ENCODE assay signal across 7 mouse cellular contexts in the genomic region with DNA sequence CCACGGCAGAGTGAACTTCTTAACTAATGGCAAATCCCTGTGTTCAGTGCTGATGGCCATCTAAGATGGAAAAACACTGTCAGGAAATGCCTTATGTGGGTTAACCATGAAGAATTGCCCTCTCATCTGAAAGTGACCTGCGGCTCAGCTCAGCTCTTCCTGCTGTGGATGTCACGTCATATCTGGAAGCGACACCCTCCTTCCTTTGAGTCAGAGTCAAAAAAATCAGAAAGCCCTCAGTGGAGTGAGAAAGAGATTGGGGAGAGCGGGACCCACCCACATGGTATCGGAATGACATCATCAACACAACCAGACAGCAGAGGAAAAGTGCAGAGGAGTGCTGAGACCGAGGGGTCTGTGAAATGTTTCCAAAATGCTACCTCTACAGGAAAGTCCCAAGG. TPM values are rescaled to one million over a fixed set of nuclear protein-coding genes. Genes with fewer than 3 reads are reported as not detected.
A peak's percentile ranks its signal among the peaks of the same experiment; 100 is the strongest.
DNase-seq lines count a peak whose midpoint lies in the region; ATAC-seq lines count a peak whose summit lies in the region.

No protein-coding gene starts in this region.

- no peaks in the 10 kb centered on the region for H3K36me3 ChIP-seq in embryonic facial prominence, embryonic 14.5 days (ENCODE audit: control insufficient read depth, insufficient read depth, low read length)
- no peaks in the 10 kb centered on the region for H3K36me3 ChIP-seq in limb, embryonic 15.5 days

- no peak overlapping the region for H3K4me3 ChIP-seq in embryonic facial prominence, embryonic 14.5 days (ENCODE audit: low read depth, low read length)
- no peak overlapping the region for H3K4me3 ChIP-seq in limb, embryonic 15.5 days

- WGBS in embryonic facial prominence, embryonic 14.5 days = 34% methylated on average over 7 of the region's 7 CpGs
- 43% methylated on average over 7 of the region's 7 CpGs for WGBS in limb, embryonic 15.5 days

- peak; percentile 41 to 55 for DNase-seq in left cerebral cortex, adult 18-20 months (ENCODE audit: low spot score in 2 of 2)
- no peak for DNase-seq in left cerebral cortex, postnatal 4 days
- DNase-seq in embryonic facial prominence, embryonic 14.5 days (ENCODE audit: low spot score) = peak; percentile 38
- peak; percentile 33 for DNase-seq in heart, postnatal 4 days
- no peak for DNase-seq in urinary bladder, postnatal 14 days (ENCODE audit: low spot score)

- H3K27ac ChIP-seq in embryonic facial prominence, embryonic 14.5 days (replicated peaks; ENCODE audit: low read depth, low read length) = 0 out of 2 replicates have a peak overlapping the region, but pooled peaks have one; percentile 53
- peak overlapping the region; percentile 38; the same call in 1 of the 2 replicates for H3K27ac ChIP-seq in limb, embryonic 15.5 days

- intact Hi-C loops in left cerebral cortex, postnatal 4 days (cut with DNase I) = loop anchor here (5.0 kb wide), 1 partner anchor 106 kb away; the partner anchor contains the start of gene Hnrnpll

- peaks cover 17% of the 10 kb centered on the region for H3K4me1 ChIP-seq in embryonic facial prominence, embryonic 14.5 days (ENCODE audit: control insufficient read depth, insufficient read depth, low read length)
- peaks cover 25% of the 10 kb centered on the region for H3K4me1 ChIP-seq in limb, embryonic 15.5 days

- ATAC-seq in embryonic facial prominence, embryonic 14.5 days (ENCODE audit: low read depth) = peak; percentile 75
- ATAC-seq in limb, embryonic 15.5 days (ENCODE audit: insufficient number of reproducible peaks, low FRiP score, low TSS enrichment, low read depth) = no peak
- ATAC-seq in megakaryocyte, adult 5-6 weeks (ENCODE audit: poor library complexity, severe bottlenecking) = no peak

- no peaks in the 10 kb centered on the region for H3K9me3 ChIP-seq in embryonic facial prominence, embryonic 14.5 days (ENCODE audit: control insufficient read depth, low read length)
- H3K9me3 ChIP-seq in limb, embryonic 15.5 days = no peaks in the 10 kb centered on the region

- H3K4me2 ChIP-seq in embryonic facial prominence, embryonic 14.5 days (ENCODE audit: low read depth, low read length) = peak overlapping the region; percentile 48
- peak overlapping the region; percentile 45 for H3K4me2 ChIP-seq in limb, embryonic 15.5 days

- H3K9ac ChIP-seq in embryonic facial prominence, embryonic 14.5 days (ENCODE audit: low read depth, low read length) = no peak overlapping the region; the same call in 1 of the 2 replicates
- no peak overlapping the region for H3K9ac ChIP-seq in limb, embryonic 15.5 days

- no peaks in the 10 kb centered on the region for H3K27me3 ChIP-seq in embryonic facial prominence, embryonic 14.5 days (replicated peaks; ENCODE audit: control insufficient read depth, insufficient read depth, low read length)
- H3K27me3 ChIP-seq in limb, embryonic 15.5 days = no peaks in the 10 kb centered on the region

RNA-seq across cellular contexts. Expression of gene Srsf7, which starts 39.3 kb away (rescaled TPM):
- total RNA-seq in left cerebral cortex, adult 18-20 months (2021) = 100 to 1,000 TPM; 120 to 125 TPM
- total RNA-seq in left cerebral cortex, postnatal 4 days (2021) = 100 to 1,000 TPM; 179 to 182 TPM
- polyA plus RNA-seq in embryonic facial prominence, embryonic 14.5 days (2014; fragmentation: Nextera tagmentation; extraction: Ambion mirVana) = 485 and 532 TPM in 2 replicates
- total RNA-seq in heart, postnatal 4 days (2021) = 100 to 1,000 TPM; 104 to 109 TPM
- polyA plus RNA-seq in limb, embryonic 15.5 days (2015; fragmentation: Nextera tagmentation; extraction: Ambion mirVana) = 496 and 517 TPM in 2 replicates
- total RNA-seq in megakaryocyte, adult 5-6 weeks (2015) = 288 and 324 TPM in 2 replicates
- 271 and 290 TPM in 2 replicates for total RNA-seq in megakaryocyte, adult 5-6 weeks (2017)

RNA-seq across cellular contexts. Expression of gene Ttc39d, which starts 39.4 kb away (rescaled TPM):
- total RNA-seq in left cerebral cortex, adult 18-20 months (2021) = under 1 TPM in 1 of 2 experiments, not detected in 1; 0.14 TPM
- total RNA-seq in left cerebral cortex, postnatal 4 days (2021) = under 1 TPM in 1 of 2 experiments, not detected in 1; 0.28 TPM
- 0.18 and 0.19 TPM in 2 replicates for polyA plus RNA-seq in embryonic facial prominence, embryonic 14.5 days (2014; fragmentation: Nextera tagmentation; extraction: Ambion mirVana)
- total RNA-seq in heart, postnatal 4 days (2021) = not detected
- 0.05 TPM in 1 of 2 replicates, not detected in the other for polyA plus RNA-seq in limb, embryonic 15.5 days (2015; fragmentation: Nextera tagmentation; extraction: Ambion mirVana)
- total RNA-seq in megakaryocyte, adult 5-6 weeks (2015) = not detected in 2 replicates
- 0.15 TPM in 1 of 2 replicates, not detected in the other for total RNA-seq in megakaryocyte, adult 5-6 weeks (2017)

RNA-seq across cellular contexts. Expression of gene Galm, which starts 40.6 kb away (rescaled TPM):
- 1 to 10 TPM; 2.3 to 2.8 TPM for total RNA-seq in left cerebral cortex, adult 18-20 months (2021)
- 1 to 10 TPM; 1.2 to 1.5 TPM for total RNA-seq in left cerebral cortex, postnatal 4 days (2021)
- 25.8 and 27.3 TPM in 2 replicates for polyA plus RNA-seq in embryonic facial prominence, embryonic 14.5 days (2014; fragmentation: Nextera tagmentation; extraction: Ambion mirVana)
- total RNA-seq in heart, postnatal 4 days (2021) = 1 to 10 TPM; 6.9 to 9.1 TPM
- 12.9 and 14.1 TPM in 2 replicates for polyA plus RNA-seq in limb, embryonic 15.5 days (2015; fragmentation: Nextera tagmentation; extraction: Ambion mirVana)
- total RNA-seq in megakaryocyte, adult 5-6 weeks (2015) = 6.3 and 8.2 TPM in 2 replicates
- 3.0 and 5.1 TPM in 2 replicates for total RNA-seq in megakaryocyte, adult 5-6 weeks (2017)

RNA-seq across cellular contexts. Expression of gene Gemin6, which starts 56.4 kb away (rescaled TPM):
- total RNA-seq in left cerebral cortex, adult 18-20 months (2021) = 1 to 10 TPM; 3.9 to 5.9 TPM
- total RNA-seq in left cerebral cortex, postnatal 4 days (2021) = 1 to 10 TPM; 6.8 to 8.4 TPM
- 33.1 and 34.5 TPM in 2 replicates for polyA plus RNA-seq in embryonic facial prominence, embryonic 14.5 days (2014; fragmentation: Nextera tagmentation; extraction: Ambion mirVana)
- 1 to 10 TPM; 6.1 to 7.8 TPM for total RNA-seq in heart, postnatal 4 days (2021)
- polyA plus RNA-seq in limb, embryonic 15.5 days (2015; fragmentation: Nextera tagmentation; extraction: Ambion mirVana) = 29.5 and 32.6 TPM in 2 replicates
- total RNA-seq in megakaryocyte, adult 5-6 weeks (2015) = 13.7 and 21.6 TPM in 2 replicates
- 13.4 and 16.2 TPM in 2 replicates for total RNA-seq in megakaryocyte, adult 5-6 weeks (2017)

Comparison
In these comparisons a context has a peak if more than half of its experiments do, and no peak if none do; other contexts are left out.
1. DNase-seq: peak in left cerebral cortex, adult 18-20 months (2 of 2), embryonic facial prominence, embryonic 14.5 days (single experiment) and heart, postnatal 4 days (single experiment); none in left cerebral cortex, postnatal 4 days (single experiment) and urinary bladder, postnatal 14 days (single experiment).